Mouse (Mus musculus): Measurements from ENCODE around the gene Kcnq5.
"Not testable (repeated sequence)": the region's sequence is repeated elsewhere in the genome, so short reads cannot be mapped to it uniquely, and the experiment has no call there.

The Kcnq5 gene

GRCm38 (mm10) chr1:21486266-21486665 is 475.5 kb downstream of the Kcnq5 start:
- DNase-seq (ENCODE audit: low read depth, low spot score): no peak

DNA sequence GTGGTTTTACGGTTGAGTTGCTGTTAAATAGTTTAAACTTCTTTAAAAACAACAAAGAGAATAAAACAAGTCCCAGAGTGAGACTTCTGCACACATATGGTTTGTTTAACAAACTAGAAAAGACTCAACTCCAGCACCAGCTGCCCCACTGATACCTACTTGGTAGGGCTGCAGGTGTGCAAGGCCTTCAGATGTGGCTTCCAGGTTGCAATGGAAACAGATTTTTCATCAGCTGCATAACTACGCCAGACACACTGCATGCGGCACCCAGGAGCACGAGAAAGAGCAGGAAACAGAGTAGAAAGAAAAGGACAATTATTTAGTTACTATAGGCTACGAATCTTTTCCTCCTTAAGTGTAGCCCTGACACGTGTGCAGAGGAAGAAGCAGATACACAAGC is 492.4 kb downstream of the Kcnq5 start:
- DNase-seq (ENCODE audit: low read depth, low spot score): no peak

DNA sequence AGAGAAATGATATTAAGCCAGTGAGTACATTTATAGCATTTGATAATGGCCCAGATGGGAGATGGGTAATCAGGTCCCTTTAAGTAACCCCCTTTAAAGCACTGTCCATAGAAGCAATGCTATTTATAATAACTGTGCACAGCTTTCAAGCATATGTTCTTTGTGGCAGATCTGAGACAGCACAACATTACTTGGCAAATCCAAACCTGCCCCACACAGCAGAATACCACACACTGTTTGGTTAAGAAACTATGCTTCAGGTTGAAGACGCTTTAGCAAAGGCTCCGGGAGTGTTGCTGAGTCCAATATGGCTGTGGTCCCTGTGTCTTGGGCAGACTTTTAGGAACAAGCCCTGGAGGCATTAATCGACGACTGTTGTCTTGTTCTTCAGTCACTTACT is 495.3 kb downstream of the Kcnq5 start:
- DNase-seq (ENCODE audit: low read depth, low spot score): no peak

DNA sequence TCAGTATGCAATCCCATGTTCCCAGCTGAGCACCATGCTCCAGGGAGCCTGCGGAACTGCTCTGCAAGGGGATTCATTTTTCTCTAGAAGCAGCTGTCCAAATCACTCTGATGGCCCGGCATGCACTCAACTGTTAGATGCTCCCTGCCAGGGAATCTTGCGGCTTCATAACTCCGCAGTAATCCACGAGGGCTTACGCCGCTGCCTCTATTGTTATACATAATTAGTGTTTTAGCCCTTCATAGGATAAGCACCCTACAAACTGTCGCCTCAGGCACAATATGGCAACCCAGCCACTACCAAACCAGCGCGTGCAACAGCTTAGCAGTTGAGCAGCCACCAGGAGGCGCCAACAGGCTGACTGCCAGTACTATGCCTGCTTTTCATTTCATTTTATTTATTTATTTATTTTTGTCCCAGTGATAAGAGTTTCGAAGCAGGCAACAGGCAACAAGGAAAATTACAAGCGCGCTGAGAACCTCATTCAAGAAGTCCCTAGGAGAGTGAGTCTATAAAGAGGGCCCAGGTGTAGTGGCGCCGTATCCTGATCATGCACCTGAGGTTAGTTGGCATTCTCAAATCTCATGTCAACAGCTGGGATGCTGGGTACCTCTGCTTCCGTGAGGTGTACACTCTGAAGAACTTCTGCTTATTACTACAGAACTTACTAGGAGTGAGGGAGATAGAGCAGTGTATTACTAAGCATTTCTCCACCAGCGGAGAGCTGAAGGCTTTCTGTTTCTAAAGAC is 500.6 kb downstream of the Kcnq5 start:
- no peak for DNase-seq (ENCODE audit: low read depth, low spot score)

- DNase-seq (ENCODE audit: low read depth, low spot score): no peak
Observed at GRCm38 (mm10) chr1:21458581-21458980, 503.2 kb downstream of the Kcnq5 start.

GRCm38 (mm10) chr1:21455971-21456370 is 505.8 kb downstream of the Kcnq5 start:
- no peak for DNase-seq (ENCODE audit: low read depth, low spot score)

GRCm38 (mm10) chr1:21448227-21448626 is 513.5 kb downstream of the Kcnq5 start:
- DNase-seq (ENCODE audit: low read depth, low spot score): no peak

- no peak for DNase-seq (ENCODE audit: low read depth, low spot score)
Observed at GRCm38 (mm10) chr1:21436753-21437152, 525.0 kb downstream of the Kcnq5 start.

GRCm38 (mm10) chr1:21434853-21435252 is 526.9 kb downstream of the Kcnq5 start:
- no peak for DNase-seq (ENCODE audit: low read depth, low spot score)

GRCm38 (mm10) chr1:21431666-21432065 is 530.1 kb downstream of the Kcnq5 start:
- no peak for DNase-seq (ENCODE audit: low read depth, low spot score)

- no peak for DNase-seq (ENCODE audit: low read depth, low spot score)
Observed at GRCm38 (mm10) chr1:21428079-21428478, 533.7 kb downstream of the Kcnq5 start.

DNA sequence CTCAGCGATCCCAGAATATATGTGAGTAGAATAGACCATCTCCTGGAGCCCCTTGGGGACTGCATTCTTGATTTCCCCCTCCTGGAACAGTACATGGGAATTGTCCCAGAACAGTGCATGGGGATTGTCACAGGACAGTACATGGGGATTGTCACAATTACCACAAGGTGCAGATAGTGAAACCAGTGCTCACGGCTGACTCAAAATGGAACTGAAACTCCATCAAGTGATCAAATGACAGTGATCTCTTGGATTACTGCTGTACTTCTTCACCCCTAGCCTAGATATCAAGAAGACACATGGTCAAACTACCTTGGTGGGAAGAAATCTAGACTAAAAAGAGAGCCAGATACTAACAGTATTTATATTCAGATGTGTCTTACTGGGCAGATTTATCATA is 536.1 kb downstream of the Kcnq5 start:
- DNase-seq (ENCODE audit: low read depth, low spot score): no peak

GRCm38 (mm10) chr1:21419370-21419769 is 542.4 kb downstream of the Kcnq5 start:
- DNase-seq (ENCODE audit: low read depth, low spot score): no peak

DNA sequence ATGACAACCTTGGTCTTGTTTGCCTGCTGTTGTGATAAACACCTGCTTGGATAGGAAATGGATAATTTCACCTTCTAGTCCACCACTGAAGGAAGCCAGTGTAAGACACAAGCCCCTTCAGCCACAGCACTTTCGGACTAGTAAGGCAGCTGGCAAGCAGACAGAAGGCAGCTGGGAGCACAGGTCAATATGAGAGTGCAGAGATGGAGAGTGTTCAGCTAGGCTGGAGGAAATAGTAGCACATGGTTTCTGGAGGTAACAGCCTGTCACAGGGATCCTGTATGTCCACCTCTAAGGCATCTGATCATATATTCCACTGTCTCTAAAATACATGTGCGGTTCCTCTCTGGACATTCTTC is 549.6 kb downstream of the Kcnq5 start:
- no peak for DNase-seq (ENCODE audit: low read depth, low spot score)

GRCm38 (mm10) chr1:21411331-21412196 is 550.2 kb downstream of the Kcnq5 start:
- no peak for DNase-seq (ENCODE audit: low read depth, low spot score)

GRCm38 (mm10) chr1:21407266-21407665 is 554.5 kb downstream of the Kcnq5 start:
- DNase-seq (ENCODE audit: low read depth, low spot score): no peak

DNA sequence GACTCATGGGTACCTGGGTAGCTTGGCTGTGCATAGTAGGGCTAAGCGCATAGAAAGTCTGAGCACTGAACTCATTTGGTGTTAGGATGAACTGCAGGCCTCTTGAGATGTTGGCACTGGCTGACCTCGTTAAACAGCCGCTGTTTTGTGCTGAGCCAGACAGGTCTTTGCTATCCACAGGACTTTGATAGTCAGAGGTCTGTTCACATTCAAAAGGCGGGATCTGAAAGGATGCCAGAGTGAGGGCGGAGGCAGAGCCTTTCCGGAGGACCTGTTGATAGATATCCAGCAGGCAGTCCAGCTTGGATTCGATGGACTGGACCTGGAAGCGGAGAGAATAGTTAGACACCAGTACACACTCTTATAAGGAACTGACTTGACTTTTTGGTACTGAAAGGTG is 558.9 kb downstream of the Kcnq5 start:
- DNase-seq (ENCODE audit: low read depth, low spot score): no peak

DNA sequence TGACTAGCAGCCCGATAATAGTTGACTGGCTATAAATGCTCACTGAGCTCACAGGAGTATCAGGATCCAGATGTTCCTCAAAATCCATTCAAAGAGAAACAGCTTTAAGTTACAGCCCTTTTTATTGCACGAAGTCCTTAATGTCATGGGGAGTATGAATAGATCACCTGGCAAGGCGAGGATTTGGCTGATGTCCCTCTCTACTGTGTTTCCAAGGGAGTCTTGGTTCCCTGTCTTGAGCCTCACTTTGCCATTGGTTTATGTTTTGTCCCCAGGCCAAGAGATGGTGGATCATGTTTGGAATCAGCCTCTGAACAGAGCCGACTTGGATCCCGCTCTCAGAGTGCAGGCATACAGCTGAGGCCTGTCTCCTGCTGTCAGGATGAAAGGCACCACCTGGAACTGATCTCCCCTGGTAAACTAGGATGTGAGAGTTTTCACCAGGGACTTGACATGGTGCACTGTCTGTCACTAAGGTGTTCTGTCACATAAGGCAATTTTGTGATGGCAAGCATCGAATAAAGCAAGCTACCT is 570.5 kb downstream of the Kcnq5 start:
- no peak for DNase-seq (ENCODE audit: low read depth, low spot score)

DNA sequence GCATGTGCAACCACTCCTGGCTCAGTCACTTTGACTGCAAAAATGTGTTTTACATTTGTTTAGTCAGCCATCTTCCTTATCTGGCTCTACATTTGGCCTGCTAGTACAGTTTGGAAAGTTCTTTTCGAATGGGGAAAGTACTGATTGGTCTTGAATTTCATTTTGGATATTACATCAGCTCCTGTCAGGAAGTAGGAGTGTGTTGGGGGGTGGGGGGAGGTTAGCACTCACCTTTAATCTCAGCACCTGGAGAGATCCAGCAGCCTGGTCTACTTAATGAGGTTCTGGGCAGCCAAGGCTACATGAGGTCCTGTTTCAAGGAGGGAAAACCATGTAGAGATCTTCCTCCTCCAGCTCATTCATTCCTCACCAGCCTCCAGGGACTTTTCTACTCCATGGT is 578.5 kb downstream of the Kcnq5 start, which contains the start of gene Khdc1b:
Gene Khdc1b, plus strand, starts transcription at position 301 of the 400 bp plus-strand sequence.
- no peak for DNase-seq (ENCODE audit: low read depth, low spot score)

- DNase-seq (ENCODE audit: low read depth, low spot score): not testable (repeated sequence)
Observed at GRCm38 (mm10) chr1:21368031-21368430, 593.7 kb downstream of the Kcnq5 start, which contains the start of gene Khdc1c. Gene Khdc1c (plus strand): TSS chr1:21368331.

GRCm38 (mm10) chr1:21349341-21349740 is 612.4 kb downstream of the Kcnq5 start, which contains the start of gene Khdc1a:
Gene Khdc1a (plus strand): TSS chr1:21349641.
- no peak for DNase-seq (ENCODE audit: low read depth, low spot score)

Measured in c-Kit-negative CD71-positive TER-119-positive erythroid progenitor cells, embryonic 14.5 days (primary cell).